Mouse (Mus musculus) forebrain, embryonic 11.5 days (tissue): ENCODE data around the gene Tef. TPM values are rescaled to one million over a fixed set of nuclear protein-coding genes. Genes with fewer than 3 reads are reported as not detected.

ENCODE experiments used
- ATAC-seq: fragments of 200-750 bp; cut with Nextera tagmentation; replicated peaks from 2 replicates; pipeline ENCODE4 v1.8.0; 2017; ENCODE audit warnings: moderate TSS enrichment; ENCODE audit not compliant: low FRiP score
- DNase-seq: peaks from one replicate; pipeline ENCODE4 v3.0.0-alpha.2; 2017; ENCODE audit warnings: low spot score
- H3K27ac ChIP-seq: fragments of 300-500 bp; sonication (generic); 2 replicates; pipeline ENCODE4 v1.5.1; 2014; ENCODE audit warnings: low read depth, low read length
- H3K27me3 ChIP-seq: fragments of 300-500 bp; sonication (generic); 2 replicates; pipeline ENCODE4 v1.6.1; 2014; ENCODE audit warnings: mild to moderate bottlenecking, low read length, mixed read lengths; ENCODE audit not compliant: control insufficient read depth, insufficient read depth
- H3K36me3 ChIP-seq: fragments of 300-500 bp; sonication (generic); 2 replicates; pipeline ENCODE4 v1.6.1; 2014; ENCODE audit warnings: mild to moderate bottlenecking, low read length, moderate library complexity, mixed read lengths; ENCODE audit not compliant: control insufficient read depth, insufficient read depth
- H3K4me1 ChIP-seq: fragments of 300-500 bp; sonication (generic); replicated peaks from 2 replicates; pipeline ENCODE4 v1.6.1; 2014; ENCODE audit warnings: low read length, mixed read lengths; ENCODE audit not compliant: control insufficient read depth, insufficient read depth
- H3K4me2 ChIP-seq: fragments of 300-500 bp; sonication (generic); 2 replicates; pipeline ENCODE4 v1.6.1; 2014; ENCODE audit warnings: low read depth, mild to moderate bottlenecking, low read length, moderate library complexity, mixed read lengths; ENCODE audit not compliant: severe bottlenecking
- H3K4me3 ChIP-seq: fragments of 300-500 bp; sonication (generic); 2 replicates; pipeline ENCODE4 v1.5.1; 2014; ENCODE audit warnings: low read depth, low read length
- H3K9ac ChIP-seq: fragments of 300-500 bp; sonication (generic); 2 replicates; pipeline ENCODE4 v1.6.1; 2014; ENCODE audit warnings: low read length
- H3K9me3 ChIP-seq: fragments of 300-500 bp; sonication (generic); 2 replicates; pipeline ENCODE4 v1.6.1; 2016; ENCODE audit warnings: low read length, mixed read lengths; ENCODE audit not compliant: control insufficient read depth
- WGBS: fragments of 180-500 bp; shearing (Covaris S2); extraction: QIAGEN DNeasy Blood & Tissue Kit; methylation state at CpG from one replicate; pipeline ENCODE4 v1.1.7; 2014; 5-methylcytosine and 5-hydroxymethylcytosine counted together
- polyA plus RNA-seq: library from polyadenylated mRNA; unstranded; fragments of >200 nt; fragmentation: Nextera tagmentation; extraction: Ambion mirVana; gene quantifications from 2 replicates; pipeline ENCODE4 v1.2.1, GENCODE M21; 2014

Gene Tef
- polyA plus RNA-seq, 1 experiment from 2014 or later = 17.4 TPM

DNA sequence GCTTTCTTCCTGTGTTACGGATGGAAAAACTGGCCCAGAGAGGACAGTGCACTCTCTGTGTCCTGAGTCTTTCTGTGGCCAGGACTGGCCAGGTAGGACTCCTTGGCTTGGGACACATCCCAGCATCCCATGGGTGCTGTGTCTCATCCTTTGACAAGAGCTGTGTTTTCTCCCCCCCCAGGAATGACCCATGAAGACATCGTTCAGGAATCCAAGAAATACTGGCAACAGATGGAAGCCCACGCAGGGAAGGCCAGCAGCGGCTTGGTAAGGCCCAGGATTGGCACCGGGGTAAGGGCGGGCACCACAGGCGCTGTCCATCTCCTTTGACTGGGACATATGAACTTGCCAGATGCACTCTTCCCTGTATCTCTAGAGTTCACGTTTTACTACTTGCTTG is 16.5 kb upstream of the Tef start:
- WGBS = 96% methylated on average over 8 of the region's 8 CpGs
- Histone ChIP-seq H3K4me1 (no peaks in the 10 kb centered on the region), H3K36me3 (peaks cover 6% of the 10 kb centered on the region), H3K4me3 (no peak overlapping the region), H3K9ac (no peak overlapping the region), H3K27ac (no peak overlapping the region), H3K27me3 (no peaks in the 10 kb centered on the region), H3K4me2 (no peak overlapping the region), H3K9me3 (no peaks in the 10 kb centered on the region)
- ATAC-seq (no peak), DNase-seq (no peak)

DNA sequence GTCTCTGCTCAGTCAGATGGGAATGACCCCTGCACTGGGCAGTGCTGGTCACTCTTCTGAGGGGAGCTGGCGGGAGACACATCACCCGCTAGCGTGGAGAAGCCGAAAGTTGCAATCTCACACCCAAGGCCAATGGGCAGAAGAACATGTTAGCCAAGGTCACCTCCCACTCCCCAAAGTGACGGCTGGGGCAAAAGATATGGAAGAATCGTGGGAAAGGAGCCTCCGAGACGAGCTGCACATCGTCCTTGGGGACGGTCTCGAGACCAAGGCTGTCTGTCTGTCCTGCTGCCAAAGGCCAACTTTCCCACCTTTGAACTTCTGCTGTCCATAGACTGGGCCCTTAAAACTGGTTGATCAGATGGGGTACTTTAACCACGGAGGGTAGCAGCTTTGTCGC is 14.7 kb upstream of the Tef start:
- Histone ChIP-seq H3K9ac (no peak overlapping the region), H3K9me3 (no peaks in the 10 kb centered on the region), H3K27me3 (no peaks in the 10 kb centered on the region), H3K27ac (no peak overlapping the region), H3K36me3 (peaks cover 9% of the 10 kb centered on the region), H3K4me2 (no peak overlapping the region), H3K4me3 (no peak overlapping the region), H3K4me1 (no peaks in the 10 kb centered on the region)
- no peak for ATAC-seq
- no peak for DNase-seq
- 91% methylated on average over 13 of the region's 13 CpGs for WGBS

DNA sequence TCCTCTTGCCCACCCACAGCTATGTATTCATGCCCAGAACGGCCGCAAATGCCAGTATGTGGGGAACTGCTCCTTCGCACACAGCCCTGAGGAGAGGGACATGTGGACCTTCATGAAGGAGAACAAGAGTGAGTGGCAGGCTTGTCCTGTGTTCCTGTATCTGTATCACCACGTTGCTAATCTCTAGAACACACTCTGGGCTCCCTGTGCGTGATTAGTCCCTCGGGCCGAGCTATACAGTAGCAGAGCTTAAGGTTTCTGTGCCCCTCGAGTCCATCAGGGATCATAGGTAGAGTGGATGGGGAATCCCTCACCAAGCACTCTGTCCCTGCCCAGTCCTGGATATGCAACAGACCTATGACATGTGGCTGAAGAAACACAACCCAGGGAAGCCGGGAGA is 9.8 kb upstream of the Tef start:
- H3K9me3 ChIP-seq = no peaks in the 10 kb centered on the region
- H3K4me2 ChIP-seq = no peak overlapping the region
- peaks cover 4% of the 10 kb centered on the region; the same call in 1 of the 2 replicates for H3K36me3 ChIP-seq
- H3K27ac ChIP-seq = no peak overlapping the region
- H3K27me3 ChIP-seq = no peaks in the 10 kb centered on the region
- 91% methylated on average over 9 of the region's 9 CpGs for WGBS
- DNase-seq (no peak), ATAC-seq (no peak)
- no peak overlapping the region for H3K4me3 ChIP-seq
- H3K4me1 ChIP-seq = no peaks in the 10 kb centered on the region
- H3K9ac ChIP-seq = no peak overlapping the region

DNA sequence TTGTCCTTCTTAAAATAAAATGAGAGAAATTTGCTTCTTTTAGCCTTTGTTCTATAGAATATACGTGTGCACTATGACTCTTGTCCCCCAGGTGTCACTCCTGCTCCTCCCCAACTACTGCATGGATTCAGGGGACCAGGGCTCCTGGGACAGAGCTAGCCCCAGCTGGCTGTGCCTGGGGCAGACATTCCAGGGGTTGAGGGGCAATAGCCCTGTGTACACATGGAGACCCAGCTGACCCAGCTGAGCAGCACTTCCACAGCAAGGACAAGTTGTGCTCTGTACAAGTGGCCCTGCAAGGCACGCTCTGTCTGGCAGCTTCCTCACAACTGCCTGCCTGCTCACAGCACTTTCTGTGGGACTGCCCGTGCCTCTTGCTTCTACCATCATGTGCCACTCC is 6.0 kb upstream of the Tef start:
- Histone ChIP-seq H3K9ac (no peak overlapping the region), H3K9me3 (no peaks in the 10 kb centered on the region), H3K36me3 (peaks cover 4% of the 10 kb centered on the region; the same call in 1 of the 2 replicates), H3K27me3 (no peaks in the 10 kb centered on the region), H3K4me1 (no peaks in the 10 kb centered on the region), H3K4me3 (no peak overlapping the region), H3K27ac (no peak overlapping the region), H3K4me2 (no peak overlapping the region)
- DNase-seq (no peak), ATAC-seq (no peak)
- 75% methylated on average over 3 of the region's 3 CpGs for WGBS

DNA sequence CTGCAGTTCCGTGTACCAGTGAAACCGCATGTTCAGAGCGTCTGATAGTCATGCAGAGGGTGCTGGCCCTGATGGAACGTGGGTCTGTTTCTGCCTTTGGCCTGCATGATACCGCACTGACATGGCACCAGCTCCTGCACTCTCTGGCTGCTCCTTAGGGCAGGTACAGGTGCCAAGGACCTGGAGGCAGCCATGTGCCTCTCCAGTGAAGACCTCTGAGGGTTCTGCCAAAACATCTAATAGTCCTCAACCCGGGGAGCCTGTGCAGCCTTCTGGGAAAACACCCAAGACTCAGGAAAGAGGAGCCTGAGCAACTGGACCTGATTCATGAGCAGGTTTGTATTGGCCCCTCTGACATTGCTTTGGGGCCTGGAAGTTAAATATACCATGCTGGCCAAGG is 4.4 kb upstream of the Tef start:
- 94% methylated on average over 6 of the region's 6 CpGs for WGBS
- H3K9me3 ChIP-seq = no peaks in the 10 kb centered on the region
- H3K9ac ChIP-seq = no peak overlapping the region
- no peak overlapping the region for H3K4me3 ChIP-seq
- no peak overlapping the region for H3K27ac ChIP-seq
- H3K4me2 ChIP-seq = no peak overlapping the region
- DNase-seq (no peak), ATAC-seq (no peak)
- H3K4me1 ChIP-seq = peaks cover 9% of the 10 kb centered on the region; the same call in 1 of the 2 replicates
- no peaks in the 10 kb centered on the region; the same call in 1 of the 2 replicates for H3K36me3 ChIP-seq
- H3K27me3 ChIP-seq = no peaks in the 10 kb centered on the region

DNA sequence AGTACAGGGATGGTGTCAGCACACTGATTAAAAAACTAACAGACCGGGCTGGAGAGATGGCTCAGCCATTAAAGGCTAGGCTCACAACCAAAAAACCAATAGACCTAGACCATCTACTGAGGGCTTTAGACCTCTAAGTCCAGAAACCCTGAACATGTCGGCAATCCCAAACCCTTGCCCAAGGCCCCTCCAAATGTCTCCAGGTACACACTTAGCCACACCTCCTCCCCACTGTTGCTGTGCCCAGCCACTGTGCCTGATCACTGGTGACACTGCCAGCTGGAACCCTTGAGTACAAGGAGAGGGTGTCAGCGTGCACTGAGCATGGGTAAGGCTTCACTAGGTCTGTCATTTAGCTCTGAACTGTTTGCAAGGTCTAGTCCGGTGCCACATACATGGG is 3.8 kb upstream of the Tef start:
- no peak overlapping the region for H3K9ac ChIP-seq
- 83% methylated on average over 4 of the region's 4 CpGs for WGBS
- no peaks in the 10 kb centered on the region for H3K27me3 ChIP-seq
- ATAC-seq = no peak
- H3K27ac ChIP-seq = no peak overlapping the region
- no peak overlapping the region for H3K4me2 ChIP-seq
- H3K4me3 ChIP-seq = no peak overlapping the region
- H3K4me1 ChIP-seq = peaks cover 9% of the 10 kb centered on the region; the same call in 1 of the 2 replicates
- H3K36me3 ChIP-seq = no peaks in the 10 kb centered on the region; the same call in 1 of the 2 replicates
- DNase-seq = no peak
- H3K9me3 ChIP-seq = no peaks in the 10 kb centered on the region

DNA sequence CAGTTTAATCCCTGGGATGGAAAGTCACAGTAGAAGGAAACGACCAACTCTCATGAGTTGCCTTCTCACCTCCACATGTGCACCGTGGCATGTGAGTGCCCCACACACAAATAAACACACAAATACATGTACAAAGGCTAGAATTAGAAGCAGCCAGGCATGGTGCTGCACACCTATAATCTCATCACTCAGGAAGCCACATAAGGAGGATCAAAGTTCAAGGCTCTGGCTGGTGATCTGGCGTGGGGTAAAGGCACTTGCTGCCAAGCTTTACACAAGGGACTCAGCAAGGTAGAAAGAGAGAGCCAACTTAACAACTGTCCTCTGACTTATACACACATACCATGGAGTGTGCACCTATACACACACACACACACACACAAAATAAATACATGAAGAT is 1.8 kb upstream of the Tef start:
- Histone ChIP-seq H3K9ac (no peak overlapping the region), H3K27me3 (no peaks in the 10 kb centered on the region), H3K27ac (no peak overlapping the region), H3K4me3 (no peak overlapping the region), H3K4me2 (no peak overlapping the region), H3K36me3 (no peaks in the 10 kb centered on the region; the same call in 1 of the 2 replicates), H3K9me3 (no peaks in the 10 kb centered on the region), H3K4me1 (peaks cover 9% of the 10 kb centered on the region; the same call in 1 of the 2 replicates)
- 85% methylated on average over 3 of the region's 3 CpGs for WGBS
- ATAC-seq (no peak), DNase-seq (no peak)

DNA sequence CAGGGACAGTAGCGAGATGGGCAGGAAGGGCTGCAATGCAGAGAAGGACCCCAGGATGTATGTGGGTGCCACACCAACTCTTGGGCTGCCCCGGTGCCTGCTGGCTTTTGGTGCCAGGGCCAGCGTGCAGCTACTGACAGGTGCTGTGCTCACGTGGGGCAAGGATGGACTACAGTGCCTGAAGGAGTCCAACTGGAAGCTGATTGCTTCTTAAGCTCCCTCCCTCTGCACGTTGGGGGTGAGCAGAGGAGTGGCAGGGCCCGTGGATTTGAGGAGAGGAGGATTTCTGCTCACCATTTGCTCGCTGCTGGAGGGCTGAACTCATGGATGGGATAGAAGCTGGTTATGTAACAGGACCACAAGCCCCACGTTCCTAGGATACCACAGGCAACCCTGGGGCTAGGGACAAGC is 725 bp downstream of the Tef start:
- peak overlapping the region; percentile 46 for H3K4me2 ChIP-seq
- H3K4me3 ChIP-seq = peak overlapping the region; percentile 2; the same call in 1 of the 2 replicates
- H3K27me3 ChIP-seq = no peaks in the 10 kb centered on the region
- H3K36me3 ChIP-seq = no peaks in the 10 kb centered on the region
- H3K4me1 ChIP-seq = peaks cover 9% of the 10 kb centered on the region; the same call in 1 of the 2 replicates
- H3K9me3 ChIP-seq = no peaks in the 10 kb centered on the region
- H3K9ac ChIP-seq = peak overlapping the region; percentile 29
- no peak overlapping the region for H3K27ac ChIP-seq
- no peak for ATAC-seq
- WGBS = 13% methylated on average over 8 of the region's 8 CpGs
- no peak for DNase-seq

DNA sequence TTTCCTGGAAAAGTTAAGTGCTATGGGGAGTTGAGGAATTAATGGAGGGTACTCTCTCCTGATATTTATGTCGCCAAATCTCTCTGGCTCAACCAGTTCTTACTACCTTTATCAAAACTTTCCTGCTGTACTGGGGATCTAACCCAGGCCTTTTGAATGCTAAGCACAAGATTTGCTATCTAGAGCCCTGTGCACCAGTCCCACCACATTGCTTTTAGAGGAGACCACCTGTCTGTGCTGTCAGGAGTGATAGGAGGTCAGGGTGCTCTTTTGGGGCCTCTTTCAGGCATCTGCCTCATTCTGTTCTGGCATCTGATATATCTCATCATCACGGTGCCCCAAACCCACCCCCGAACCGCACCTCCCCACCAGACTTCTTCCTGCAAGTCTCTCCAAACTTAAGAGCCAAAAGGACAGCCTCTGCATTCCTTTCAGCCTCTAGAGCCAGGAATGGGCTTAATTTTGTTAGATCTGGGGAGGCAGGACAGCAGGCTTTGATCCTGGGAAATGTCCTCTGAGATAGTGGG is 1.3 kb downstream of the Tef start:
- Histone ChIP-seq H3K9me3 (no peaks in the 10 kb centered on the region), H3K4me1 (peaks cover 9% of the 10 kb centered on the region; the same call in 1 of the 2 replicates), H3K4me3 (no peak overlapping the region), H3K9ac (no peak overlapping the region), H3K36me3 (no peaks in the 10 kb centered on the region), H3K27me3 (no peaks in the 10 kb centered on the region), H3K27ac (no peak overlapping the region), H3K4me2 (no peak overlapping the region)
- 62% methylated on average over 4 of the region's 4 CpGs for WGBS
- ATAC-seq = no peak
- no peak for DNase-seq
